Mouse (Mus musculus) forebrain, embryonic 11.5 days (tissue): ENCODE results near the gene Ndufaf8. TPM values are rescaled to one million over a fixed set of nuclear protein-coding genes. Genes with fewer than 3 reads are reported as not detected.
A peak's percentile ranks its signal among the peaks of the same experiment; 100 is the strongest.

Experiments
- ATAC-seq: fragments of 200-750 bp; cut with Nextera tagmentation; replicated peaks from 2 replicates; pipeline ENCODE4 v1.8.0; 2017; ENCODE audit warnings: moderate TSS enrichment; ENCODE audit not compliant: low FRiP score
- DNase-seq: peaks from one replicate; pipeline ENCODE4 v3.0.0-alpha.2; 2017; ENCODE audit warnings: low spot score
- H3K27ac ChIP-seq: fragments of 300-500 bp; sonication (generic); 2 replicates; pipeline ENCODE4 v1.5.1; 2014; ENCODE audit warnings: low read depth, low read length
- H3K27me3 ChIP-seq: fragments of 300-500 bp; sonication (generic); 2 replicates; pipeline ENCODE4 v1.6.1; 2014; ENCODE audit warnings: mild to moderate bottlenecking, low read length, mixed read lengths; ENCODE audit not compliant: control insufficient read depth, insufficient read depth
- H3K36me3 ChIP-seq: fragments of 300-500 bp; sonication (generic); 2 replicates; pipeline ENCODE4 v1.6.1; 2014; ENCODE audit warnings: mild to moderate bottlenecking, low read length, moderate library complexity, mixed read lengths; ENCODE audit not compliant: control insufficient read depth, insufficient read depth
- H3K4me1 ChIP-seq: fragments of 300-500 bp; sonication (generic); replicated peaks from 2 replicates; pipeline ENCODE4 v1.6.1; 2014; ENCODE audit warnings: low read length, mixed read lengths; ENCODE audit not compliant: control insufficient read depth, insufficient read depth
- H3K4me2 ChIP-seq: fragments of 300-500 bp; sonication (generic); 2 replicates; pipeline ENCODE4 v1.6.1; 2014; ENCODE audit warnings: low read depth, mild to moderate bottlenecking, low read length, moderate library complexity, mixed read lengths; ENCODE audit not compliant: severe bottlenecking
- H3K4me3 ChIP-seq: fragments of 300-500 bp; sonication (generic); 2 replicates; pipeline ENCODE4 v1.5.1; 2014; ENCODE audit warnings: low read depth, low read length
- H3K9ac ChIP-seq: fragments of 300-500 bp; sonication (generic); 2 replicates; pipeline ENCODE4 v1.6.1; 2014; ENCODE audit warnings: low read length
- H3K9me3 ChIP-seq: fragments of 300-500 bp; sonication (generic); 2 replicates; pipeline ENCODE4 v1.6.1; 2016; ENCODE audit warnings: low read length, mixed read lengths; ENCODE audit not compliant: control insufficient read depth
- WGBS: fragments of 180-500 bp; shearing (Covaris S2); extraction: QIAGEN DNeasy Blood & Tissue Kit; methylation state at CpG from one replicate; pipeline ENCODE4 v1.1.7; 2014; 5-methylcytosine and 5-hydroxymethylcytosine counted together
- polyA plus RNA-seq: library from polyadenylated mRNA; unstranded; fragments of >200 nt; fragmentation: Nextera tagmentation; extraction: Ambion mirVana; gene quantifications from 2 replicates; pipeline ENCODE4 v1.2.1, GENCODE M21; 2014

Ndufaf8 gene
- polyA plus RNA-seq, 1 experiment from 2014 or later = 65.2 TPM

- no peaks in the 10 kb centered on the region for H3K27me3 ChIP-seq
- no peaks in the 10 kb centered on the region for H3K9me3 ChIP-seq
- H3K9ac ChIP-seq = no peak overlapping the region
- 97% methylated on average over 3 of the region's 3 CpGs for WGBS
- H3K36me3 ChIP-seq = no peaks in the 10 kb centered on the region; the same call in 1 of the 2 replicates
- no peak overlapping the region for H3K4me3 ChIP-seq
- DNase-seq (no peak), ATAC-seq (no peak)
- no peak overlapping the region for H3K4me2 ChIP-seq
- H3K4me1 ChIP-seq = peaks cover 8% of the 10 kb centered on the region
- H3K27ac ChIP-seq = no peak overlapping the region
Measured at GRCm38 (mm10) chr11:120103431-120103997, 4.8 kb downstream of the Ndufaf8 start.

GRCm38 (mm10) chr11:120107026-120107425 lies 8.3 kb downstream of the Ndufaf8 start:
- Histone ChIP-seq H3K27me3 (no peaks in the 10 kb centered on the region), H3K9me3 (no peaks in the 10 kb centered on the region), H3K36me3 (no peaks in the 10 kb centered on the region; the same call in 1 of the 2 replicates), H3K4me1 (no peaks in the 10 kb centered on the region), H3K27ac (no peak overlapping the region), H3K4me3 (no peak overlapping the region), H3K4me2 (no peak overlapping the region), H3K9ac (no peak overlapping the region)
- no peak for ATAC-seq
- 69% methylated on average over 2 of the region's 2 CpGs for whole genome bisulfite sequencing
- DNase-seq = no peak

GRCm38 (mm10) chr11:120107796-120108195 lies 9.1 kb downstream of the Ndufaf8 start:
- no peaks in the 10 kb centered on the region for H3K4me1 ChIP-seq
- H3K4me3 ChIP-seq = no peak overlapping the region
- no peaks in the 10 kb centered on the region for H3K27me3 ChIP-seq
- 85% methylated on average over 9 of the region's 9 CpGs for WGBS
- H3K9ac ChIP-seq = no peak overlapping the region
- DNase-seq (no peak), ATAC-seq (no peak)
- no peaks in the 10 kb centered on the region for H3K9me3 ChIP-seq
- H3K4me2 ChIP-seq = no peak overlapping the region
- no peak overlapping the region for H3K27ac ChIP-seq
- H3K36me3 ChIP-seq = no peaks in the 10 kb centered on the region; the same call in 1 of the 2 replicates

GRCm38 (mm10) chr11:120109558-120110210 lies 11.0 kb downstream of the Ndufaf8 start:
- H3K4me1 ChIP-seq = no peaks in the 10 kb centered on the region
- no peaks in the 10 kb centered on the region; the same call in 1 of the 2 replicates for H3K36me3 ChIP-seq
- DNase-seq = no peak
- no peak overlapping the region for H3K9ac ChIP-seq
- no peak overlapping the region for H3K4me2 ChIP-seq
- ATAC-seq = no peak
- H3K4me3 ChIP-seq = no peak overlapping the region
- H3K9me3 ChIP-seq = no peaks in the 10 kb centered on the region
- H3K27ac ChIP-seq = no peak overlapping the region
- 70% methylated on average over 14 of the region's 14 CpGs for WGBS
- H3K27me3 ChIP-seq = no peaks in the 10 kb centered on the region

GRCm38 (mm10) chr11:120110554-120110953 lies 11.8 kb downstream of the Ndufaf8 start:
- Histone ChIP-seq H3K9me3 (no peaks in the 10 kb centered on the region), H3K4me3 (no peak overlapping the region), H3K9ac (no peak overlapping the region), H3K4me2 (no peak overlapping the region), H3K27me3 (no peaks in the 10 kb centered on the region), H3K4me1 (no peaks in the 10 kb centered on the region), H3K27ac (no peak overlapping the region), H3K36me3 (no peaks in the 10 kb centered on the region; the same call in 1 of the 2 replicates)
- ATAC-seq = 0 out of 2 replicates have a peak, but pooled peaks have one; percentile 12
- no peak for DNase-seq
- 63% methylated on average over 7 of the region's 7 CpGs for WGBS

- Histone ChIP-seq H3K27me3 (no peaks in the 10 kb centered on the region), H3K9me3 (no peaks in the 10 kb centered on the region), H3K4me3 (no peak overlapping the region), H3K4me2 (no peak overlapping the region), H3K27ac (no peak overlapping the region), H3K36me3 (no peaks in the 10 kb centered on the region; the same call in 1 of the 2 replicates), H3K9ac (no peak overlapping the region), H3K4me1 (no peaks in the 10 kb centered on the region)
- peak; percentile 88 for DNase-seq
- ATAC-seq = no peak
- WGBS = 7% methylated on average over 2 of the region's 2 CpGs
Measured at GRCm38 (mm10) chr11:120111033-120111432, 12.3 kb downstream of the Ndufaf8 start.

GRCm38 (mm10) chr11:120112136-120112535 lies 13.4 kb downstream of the Ndufaf8 start:
- no peaks in the 10 kb centered on the region for H3K4me1 ChIP-seq
- no peaks in the 10 kb centered on the region; the same call in 1 of the 2 replicates for H3K36me3 ChIP-seq
- no peak overlapping the region for H3K27ac ChIP-seq
- H3K9ac ChIP-seq = no peak overlapping the region
- H3K27me3 ChIP-seq = no peaks in the 10 kb centered on the region
- 86% methylated on average over 4 of the region's 4 CpGs for WGBS
- H3K4me3 ChIP-seq = no peak overlapping the region
- DNase-seq = no peak
- no peak overlapping the region for H3K4me2 ChIP-seq
- ATAC-seq = no peak
- no peaks in the 10 kb centered on the region for H3K9me3 ChIP-seq

- DNase-seq = no peak
Measured at GRCm38 (mm10) chr11:120114488-120115215, 15.9 kb downstream of the Ndufaf8 start.

More at GRCm38 (mm10) chr11:120114488-120115215, 15.9 kb downstream of the Ndufaf8 start:
- H3K4me3 ChIP-seq = no peak overlapping the region
- no peaks in the 10 kb centered on the region; the same call in 1 of the 2 replicates for H3K36me3 ChIP-seq
- H3K9me3 ChIP-seq = no peaks in the 10 kb centered on the region
- no peaks in the 10 kb centered on the region for H3K27me3 ChIP-seq
- ATAC-seq = no peak
- H3K4me1 ChIP-seq = no peaks in the 10 kb centered on the region
- H3K4me2 ChIP-seq = no peak overlapping the region
- no peak overlapping the region for H3K27ac ChIP-seq
- H3K9ac ChIP-seq = no peak overlapping the region
- WGBS = 88% methylated on average over 21 of the region's 21 CpGs
